Mouse (Mus musculus): Measurements from ENCODE around the gene Abcc9. TPM values are rescaled to one million over a fixed set of nuclear protein-coding genes. Genes with fewer than 3 reads are reported as not detected.

Gene Abcc9
- 1.00 and 1.9 TPM in 2 replicates for polyA plus RNA-seq (2016; fragmentation: Nextera tagmentation; extraction: Ambion mirVana)

DNA sequence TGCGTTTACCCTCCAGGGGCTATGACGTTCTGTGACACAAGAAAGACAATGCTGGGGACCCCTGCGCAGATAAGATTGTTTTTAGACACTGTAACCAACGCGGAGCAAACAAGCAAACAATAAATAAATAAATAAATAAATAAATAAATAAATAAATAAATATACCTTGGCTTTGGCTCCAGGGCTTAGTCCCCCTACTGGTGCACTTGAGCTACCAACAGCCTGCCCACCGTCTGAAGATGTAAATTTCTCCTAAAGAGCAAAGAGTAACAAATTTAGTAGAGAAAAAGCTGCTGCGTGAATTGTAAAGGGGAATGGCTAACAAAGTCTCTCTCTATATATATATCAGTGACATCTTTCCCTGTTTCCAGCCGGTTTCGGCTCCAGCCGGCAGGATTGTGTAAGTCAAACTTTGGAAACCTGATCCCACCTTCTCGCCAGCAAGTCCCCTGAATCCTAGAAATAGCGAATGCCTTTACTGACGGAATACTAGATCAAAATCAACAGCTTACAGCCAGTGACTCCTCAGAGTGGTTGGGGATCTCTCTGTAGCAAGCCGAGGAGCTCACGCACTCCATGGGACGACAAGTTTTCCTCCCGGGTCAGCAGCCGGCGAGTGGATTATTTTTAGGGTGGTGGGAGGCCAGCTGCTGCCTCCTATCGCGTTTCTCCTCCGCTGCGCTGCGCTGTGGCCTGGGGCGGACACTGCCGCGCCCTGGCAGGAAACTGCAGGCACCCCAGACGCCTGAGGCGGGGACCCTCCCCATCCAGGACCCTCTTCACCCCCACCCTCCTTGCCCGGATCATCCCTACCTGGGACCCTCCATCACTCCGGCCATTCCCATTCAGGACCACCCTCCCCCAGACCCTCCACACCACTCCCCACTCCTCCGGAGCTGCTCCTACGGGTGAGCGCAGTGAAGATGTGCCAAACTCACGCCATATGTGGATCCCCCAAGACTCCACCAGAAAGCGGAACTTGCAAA, at the start of gene Abcc9:
TSS of gene Abcc9 (minus strand) at position 664 of the 986 bp plus-strand sequence.
- H3K4me1 ChIP-seq = peaks cover 11% of the 10 kb centered on the region
- DNase-seq (ENCODE audit: low spot score) = peak; percentile 59
- H3K27me3 ChIP-seq (ENCODE audit: low read depth, poor library complexity, severe bottlenecking) = peaks cover 24% of the 10 kb centered on the region
- H3K4me3 ChIP-seq = peak within 1 kb of the TSS; percentile 60
- peak within 1 kb of the TSS; percentile 49; the same call in 1 of the 2 replicates for H3K27ac ChIP-seq (replicated peaks)
- WGBS = 7% methylated on average over 36 of the region's 36 CpGs
- no peaks in the 10 kb centered on the region for H3K36me3 ChIP-seq
- H3K9me3 ChIP-seq (replicated peaks) = no peaks in the 10 kb centered on the region

DNA sequence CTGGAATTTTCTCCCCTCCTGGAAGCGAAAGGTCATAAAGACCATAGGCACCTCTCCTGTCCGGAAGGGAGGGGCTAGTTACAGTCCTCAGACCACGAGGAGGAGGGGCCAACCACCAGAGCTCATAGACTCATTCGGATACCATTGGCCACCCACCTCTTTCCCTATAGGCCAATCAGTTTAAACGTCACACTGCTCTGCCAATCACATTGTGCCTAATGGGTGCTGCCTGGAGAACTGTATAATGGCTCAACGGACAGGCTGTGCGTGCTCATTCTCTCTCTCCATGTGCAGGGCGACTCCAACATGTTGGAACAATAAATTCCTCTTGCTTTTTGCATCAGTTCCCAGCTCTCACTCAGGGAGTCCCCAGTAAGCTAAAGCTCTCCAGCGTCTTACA, 49.2 kb upstream of the Abcc9 start:
- Histone ChIP-seq H3K27me3 (ENCODE audit: low read depth, poor library complexity, severe bottlenecking) (peaks cover 34% of the 10 kb centered on the region), H3K36me3 (no peaks in the 10 kb centered on the region), H3K9me3 (replicated peaks) (no peaks in the 10 kb centered on the region; the same call in 1 of the 2 replicates), H3K4me1 (peaks cover 3% of the 10 kb centered on the region; the same call in 1 of the 2 replicates), H3K4me3 (no peak overlapping the region), H3K27ac (replicated peaks) (no peak overlapping the region)
- 51% methylated on average over 9 of the region's 9 CpGs for WGBS
- no peak for DNase-seq (ENCODE audit: low spot score)

- Histone ChIP-seq H3K27ac (replicated peaks) (no peak overlapping the region), H3K36me3 (no peaks in the 10 kb centered on the region), H3K4me3 (no peak overlapping the region), H3K27me3 (ENCODE audit: low read depth, poor library complexity, severe bottlenecking) (peaks cover 5% of the 10 kb centered on the region), H3K9me3 (replicated peaks) (peaks cover 3% of the 10 kb centered on the region; the same call in 1 of the 2 replicates), H3K4me1 (no peaks in the 10 kb centered on the region)
- WGBS = 89% methylated on average over 8 of the region's 8 CpGs
- DNase-seq (ENCODE audit: low spot score) = no peak
Observed at GRCm38 (mm10) chr6:142748057-142748708, 46.1 kb upstream of the Abcc9 start.

DNA sequence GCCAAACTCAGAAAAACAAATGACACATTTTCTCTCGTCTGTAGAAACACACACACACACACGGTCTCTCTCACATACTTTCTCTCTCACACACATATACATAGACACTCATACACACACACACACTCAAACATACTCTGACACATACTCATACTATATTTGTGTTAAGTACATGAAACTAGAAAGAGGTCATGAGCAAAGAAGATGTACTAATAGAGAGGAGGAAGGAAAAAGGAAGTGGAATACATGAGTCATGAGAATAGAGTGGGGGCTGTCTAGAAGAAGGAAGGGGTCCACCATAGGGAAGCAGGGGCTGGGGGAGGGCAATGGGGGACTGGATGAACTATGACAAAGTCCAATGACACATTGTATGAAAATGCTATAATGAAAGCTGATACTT, 45.0 kb upstream of the Abcc9 start:
- Histone ChIP-seq H3K9me3 (replicated peaks) (peaks cover 3% of the 10 kb centered on the region; the same call in 1 of the 2 replicates), H3K4me1 (no peaks in the 10 kb centered on the region), H3K36me3 (no peaks in the 10 kb centered on the region), H3K27me3 (ENCODE audit: low read depth, poor library complexity, severe bottlenecking) (no peaks in the 10 kb centered on the region), H3K27ac (replicated peaks) (no peak overlapping the region), H3K4me3 (no peak overlapping the region)
- 94% methylated on average over 2 of the region's 2 CpGs for WGBS
- no peak for DNase-seq (ENCODE audit: low spot score)

GRCm38 (mm10) chr6:142746765-142747164, 44.6 kb upstream of the Abcc9 start:
- WGBS = 82% methylated on average over 7 of the region's 7 CpGs
- no peak for DNase-seq (ENCODE audit: low spot score)

DNA sequence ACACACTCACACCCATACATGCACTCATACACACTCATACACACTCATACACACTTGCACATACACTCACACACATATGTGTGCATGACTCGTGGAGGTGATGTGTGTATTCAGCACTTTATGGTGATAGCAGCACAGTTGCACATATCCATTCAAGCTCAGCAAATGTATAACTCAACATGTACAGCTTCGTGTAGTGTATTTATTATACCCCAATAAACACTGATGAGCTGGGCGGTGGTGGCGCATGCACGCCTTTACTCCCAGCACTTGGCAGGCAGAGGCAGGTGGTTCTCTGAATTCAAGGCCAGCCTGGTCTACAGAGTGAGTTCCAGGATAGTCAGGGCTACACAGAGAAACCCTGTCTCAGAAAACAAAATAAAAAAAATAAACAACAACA, 43.4 kb upstream of the Abcc9 start:
- no peaks in the 10 kb centered on the region for H3K36me3 ChIP-seq
- H3K9me3 ChIP-seq (replicated peaks) = 0 out of 2 replicates have a peak, but pooled peaks cover 3% of the 10 kb centered on the region
- 95% methylated on average over 5 of the region's 5 CpGs for WGBS
- H3K4me1 ChIP-seq = no peaks in the 10 kb centered on the region
- H3K4me3 ChIP-seq = no peak overlapping the region
- DNase-seq (ENCODE audit: low spot score) = no peak
- H3K27me3 ChIP-seq (ENCODE audit: low read depth, poor library complexity, severe bottlenecking) = no peaks in the 10 kb centered on the region
- H3K27ac ChIP-seq (replicated peaks) = no peak overlapping the region

More at GRCm38 (mm10) chr6:142746765-142747164, 44.6 kb upstream of the Abcc9 start:
- Histone ChIP-seq H3K36me3 (no peaks in the 10 kb centered on the region), H3K4me1 (no peaks in the 10 kb centered on the region), H3K9me3 (replicated peaks) (peaks cover 3% of the 10 kb centered on the region; the same call in 1 of the 2 replicates), H3K4me3 (no peak overlapping the region), H3K27ac (replicated peaks) (no peak overlapping the region), H3K27me3 (ENCODE audit: low read depth, poor library complexity, severe bottlenecking) (no peaks in the 10 kb centered on the region)

- DNase-seq (ENCODE audit: low spot score) = no peak
- no peak overlapping the region for H3K27ac ChIP-seq (replicated peaks)
- whole genome bisulfite sequencing = 66% methylated on average over 4 of the region's 4 CpGs
- no peaks in the 10 kb centered on the region for H3K27me3 ChIP-seq (ENCODE audit: low read depth, poor library complexity, severe bottlenecking)
- 0 out of 2 replicates have a peak, but pooled peaks cover 3% of the 10 kb centered on the region for H3K9me3 ChIP-seq (replicated peaks)
- no peaks in the 10 kb centered on the region for H3K36me3 ChIP-seq
- no peak overlapping the region for H3K4me3 ChIP-seq
- no peaks in the 10 kb centered on the region for H3K4me1 ChIP-seq
Observed at GRCm38 (mm10) chr6:142743193-142743592, 41.1 kb upstream of the Abcc9 start.

DNA sequence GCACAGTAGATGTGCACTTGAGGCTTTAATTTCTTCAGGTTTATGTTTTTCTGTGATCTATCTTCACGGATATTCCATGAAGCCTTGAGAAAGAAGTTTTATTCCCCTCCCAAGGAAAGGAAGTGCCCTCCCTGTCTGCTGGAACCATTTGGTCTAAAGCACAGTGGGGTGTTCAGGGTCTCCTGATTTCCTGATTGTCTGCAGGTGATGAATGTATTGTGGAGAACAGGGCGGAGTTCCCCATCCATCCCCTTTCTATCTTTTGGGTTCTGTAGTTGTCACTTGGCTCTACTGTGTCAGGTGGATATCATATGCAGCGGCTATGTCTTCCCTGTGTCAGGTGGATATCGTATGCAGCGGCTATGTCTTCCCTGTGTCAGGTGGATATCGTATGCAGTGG, 39.6 kb upstream of the Abcc9 start:
- H3K4me1 ChIP-seq = no peaks in the 10 kb centered on the region
- no peak overlapping the region for H3K4me3 ChIP-seq
- 0 out of 2 replicates have a peak, but pooled peaks cover 3% of the 10 kb centered on the region for H3K9me3 ChIP-seq (replicated peaks)
- no peaks in the 10 kb centered on the region for H3K36me3 ChIP-seq
- H3K27me3 ChIP-seq (ENCODE audit: low read depth, poor library complexity, severe bottlenecking) = no peaks in the 10 kb centered on the region
- H3K27ac ChIP-seq (replicated peaks) = no peak overlapping the region
- no peak for DNase-seq (ENCODE audit: low spot score)
- 84% methylated on average over 6 of the region's 6 CpGs for WGBS

DNA sequence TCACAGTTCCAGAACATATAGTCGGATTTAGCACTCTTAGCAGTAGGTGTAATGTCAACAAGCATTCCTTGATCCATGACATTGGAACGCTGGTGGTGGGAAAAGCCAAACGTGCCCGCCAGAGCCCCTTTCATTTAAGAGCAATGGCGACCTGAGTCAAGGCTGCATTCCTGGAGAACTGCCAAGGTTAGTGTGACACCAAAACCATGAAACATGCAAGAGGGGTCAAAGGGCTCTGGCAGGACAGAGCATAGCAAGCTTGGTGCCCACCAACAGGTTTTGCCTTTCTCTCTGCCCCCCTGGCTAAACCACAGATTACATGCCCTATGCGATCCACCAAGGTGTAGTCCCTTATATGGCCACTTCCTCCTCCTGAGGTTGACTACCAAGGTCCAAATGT, 36.5 kb upstream of the Abcc9 start:
- H3K9me3 ChIP-seq (replicated peaks) = no peaks in the 10 kb centered on the region
- no peak overlapping the region for H3K4me3 ChIP-seq
- WGBS = 86% methylated on average over 6 of the region's 6 CpGs
- H3K36me3 ChIP-seq = no peaks in the 10 kb centered on the region
- H3K27ac ChIP-seq (replicated peaks) = no peak overlapping the region
- H3K4me1 ChIP-seq = no peaks in the 10 kb centered on the region
- no peaks in the 10 kb centered on the region for H3K27me3 ChIP-seq (ENCODE audit: low read depth, poor library complexity, severe bottlenecking)
- DNase-seq (ENCODE audit: low spot score) = no peak

DNA sequence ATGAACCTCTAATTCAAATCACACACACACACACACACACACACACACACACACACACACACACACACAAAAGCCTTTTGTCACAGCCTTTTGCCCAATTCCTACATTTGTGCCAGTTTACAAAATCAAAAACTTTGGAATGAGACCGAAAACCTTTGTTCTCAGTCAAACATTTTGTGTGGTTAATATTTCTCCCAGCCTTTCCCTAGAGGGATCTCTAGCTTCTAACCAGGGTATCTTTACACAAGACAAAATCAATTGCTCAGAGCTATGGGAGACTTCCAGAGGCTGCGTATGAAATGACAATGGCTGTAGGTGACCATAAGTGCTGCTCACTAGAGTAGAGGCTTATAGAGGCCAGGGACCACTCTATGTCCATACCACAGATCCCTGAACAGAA, 36.1 kb upstream of the Abcc9 start:
- Histone ChIP-seq H3K4me3 (no peak overlapping the region), H3K9me3 (replicated peaks) (no peaks in the 10 kb centered on the region), H3K4me1 (no peaks in the 10 kb centered on the region), H3K27me3 (ENCODE audit: low read depth, poor library complexity, severe bottlenecking) (no peaks in the 10 kb centered on the region), H3K27ac (replicated peaks) (no peak overlapping the region), H3K36me3 (no peaks in the 10 kb centered on the region)
- WGBS = 91% methylated on average over 2 of the region's 2 CpGs
- no peak for DNase-seq (ENCODE audit: low spot score)

- WGBS = 44% methylated on average over 8 of the region's 8 CpGs
- Histone ChIP-seq H3K27ac (replicated peaks) (no peak overlapping the region), H3K4me3 (no peak overlapping the region), H3K9me3 (replicated peaks) (no peaks in the 10 kb centered on the region), H3K4me1 (no peaks in the 10 kb centered on the region), H3K27me3 (ENCODE audit: low read depth, poor library complexity, severe bottlenecking) (no peaks in the 10 kb centered on the region), H3K36me3 (no peaks in the 10 kb centered on the region)
- no peak for DNase-seq (ENCODE audit: low spot score)
Observed at GRCm38 (mm10) chr6:142735302-142736005, 33.3 kb upstream of the Abcc9 start.

- Histone ChIP-seq H3K4me3 (no peak overlapping the region), H3K36me3 (no peaks in the 10 kb centered on the region), H3K9me3 (replicated peaks) (no peaks in the 10 kb centered on the region), H3K27me3 (ENCODE audit: low read depth, poor library complexity, severe bottlenecking) (no peaks in the 10 kb centered on the region), H3K27ac (replicated peaks) (no peak overlapping the region), H3K4me1 (no peaks in the 10 kb centered on the region)
- DNase-seq (ENCODE audit: low spot score) = no peak
- WGBS = 74% methylated on average over 14 of the region's 14 CpGs
Observed at GRCm38 (mm10) chr6:142732567-142733290, 30.6 kb upstream of the Abcc9 start.
